Mouse (Mus musculus) testis, adult 2 months (tissue): Measurements from ENCODE around the gene Irs2.

Experiments used
- CTCF ChIP-seq: fragments of 200-500 bp; IDR thresholded peaks from 2 replicates; pipeline ENCODE4 v1.5.1; 2012; ENCODE audit warnings: low read depth, mild to moderate bottlenecking, inconsistent platforms, low read length, moderate library complexity; ENCODE audit not compliant: control insufficient read depth, insufficient read depth, insufficient replicate concordance
- POLR2A ChIP-seq: fragments of 200-500 bp; IDR thresholded peaks from 2 replicates; pipeline ENCODE4 v1.6.1; 2012; ENCODE audit warnings: low read depth, mild to moderate bottlenecking, inconsistent platforms, low read length, moderate library complexity; ENCODE audit not compliant: control insufficient read depth

DNA sequence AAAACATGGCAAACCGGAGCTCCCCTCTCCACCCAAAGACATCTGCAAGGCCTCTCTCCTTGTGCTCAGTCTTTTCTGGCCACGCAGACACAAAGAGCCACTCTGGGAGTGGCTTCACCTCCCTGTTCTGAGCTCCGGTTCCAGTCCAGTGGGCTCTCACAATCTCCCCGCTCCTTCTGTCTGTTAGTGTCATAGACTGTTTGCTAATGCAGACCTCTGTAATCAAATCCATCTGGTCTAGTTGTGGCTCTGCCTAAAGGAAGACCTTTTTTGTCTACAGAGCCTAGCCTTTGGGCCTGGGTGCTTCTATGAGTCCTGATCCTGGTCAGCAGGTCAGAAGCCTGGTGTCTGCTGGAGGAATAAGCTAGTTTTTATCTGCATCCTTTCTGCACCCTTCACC lies 56.7 kb downstream of the Irs2 start:
- TF ChIP-seq CTCF (no peak), POLR2A (no peak)
